Mouse (Mus musculus) T-helper 2 cell (primary cell): ENCODE data around the gene Calhm1.

Experiments
- in situ Hi-C: fragments of 300-600 bp; cut with MboI, MseI; formaldehyde crosslinking; loops from one replicate; pipeline ENCODE4 v1.15.1; 2025; ENCODE audit warnings: high pct_unique_total_duplicates

The Calhm1 gene

GRCm38 (mm10) chr19:47144154-47144553, at the start of gene Calhm1:
Calhm1 (minus strand) TSS chr19:47144254.
- in situ Hi-C loops, result no loop called here

- in situ Hi-C loops, result no loop called here
Observed at GRCm38 (mm10) chr19:47192158-47192557, 48.1 kb upstream of the Calhm1 start.

- in situ Hi-C loops, result no loop called here
Observed at GRCm38 (mm10) chr19:47188515-47189128, 44.6 kb upstream of the Calhm1 start.

GRCm38 (mm10) chr19:47186514-47187275, 42.6 kb upstream of the Calhm1 start:
- in situ Hi-C loops, result no loop called here

GRCm38 (mm10) chr19:47184736-47185135, 40.7 kb upstream of the Calhm1 start:
- in situ Hi-C loops, result no loop called here

GRCm38 (mm10) chr19:47184221-47184620, 40.2 kb upstream of the Calhm1 start:
- in situ Hi-C loops, result no loop called here

GRCm38 (mm10) chr19:47180011-47180410, 36.0 kb upstream of the Calhm1 start:
- in situ Hi-C loops, result no loop called here

GRCm38 (mm10) chr19:47179272-47179809, 35.3 kb upstream of the Calhm1 start:
- in situ Hi-C loops, result no loop called here

GRCm38 (mm10) chr19:47178431-47179271, 34.6 kb upstream of the Calhm1 start, which contains the start of gene Neurl1a:
Neurl1a (plus strand) TSS chr19:47178820.
- in situ Hi-C loops, result no loop called here

GRCm38 (mm10) chr19:47178001-47178400, 33.9 kb upstream of the Calhm1 start:
- in situ Hi-C loops, result no loop called here

- in situ Hi-C loops, result no loop called here
Observed at GRCm38 (mm10) chr19:47176916-47177505, 33.0 kb upstream of the Calhm1 start.

GRCm38 (mm10) chr19:47175472-47175871, 31.4 kb upstream of the Calhm1 start:
- in situ Hi-C loops, result no loop called here

- in situ Hi-C loops, result no loop called here
Observed at GRCm38 (mm10) chr19:47174515-47174914, 30.5 kb upstream of the Calhm1 start.

GRCm38 (mm10) chr19:47168793-47169412, 24.8 kb upstream of the Calhm1 start:
- in situ Hi-C loops, result loop anchor here (5.0 kb wide), 1 partner anchor 42 kb away; no protein-coding TSS in a partner anchor

- in situ Hi-C loops, result loop anchor here (5.0 kb wide), 1 partner anchor 41 kb away; no protein-coding TSS in a partner anchor
Observed at GRCm38 (mm10) chr19:47168223-47168622, 24.2 kb upstream of the Calhm1 start.

GRCm38 (mm10) chr19:47167617-47168214, 23.7 kb upstream of the Calhm1 start:
- in situ Hi-C loops, result loop anchor here (5.0 kb wide), 1 partner anchor 40 kb away; no protein-coding TSS in a partner anchor

GRCm38 (mm10) chr19:47166758-47167157, 22.7 kb upstream of the Calhm1 start:
- in situ Hi-C loops, result loop anchor here (5.0 kb wide), 1 partner anchor 39 kb away; no protein-coding TSS in a partner anchor

- in situ Hi-C loops, result no loop called here
Observed at GRCm38 (mm10) chr19:47163176-47163744, 19.2 kb upstream of the Calhm1 start.

- in situ Hi-C loops, result no loop called here
Observed at GRCm38 (mm10) chr19:47161669-47162068, 17.6 kb upstream of the Calhm1 start.

GRCm38 (mm10) chr19:47157664-47158063, 13.6 kb upstream of the Calhm1 start, which contains the start of gene Calhm3:
Calhm3 (minus strand) TSS chr19:47157764.
- in situ Hi-C loops, result no loop called here
